Mouse (Mus musculus) liver, postnatal 0 days (tissue): ENCODE results near the gene Insr.

Experiments
- CTCF ChIP-seq: sonication (generic); IDR thresholded peaks from 2 replicates; pipeline ENCODE4 v1.5.1; 2016; ENCODE audit warnings: antibody characterized with exemption, low read depth
- EP300 ChIP-seq: IDR thresholded peaks from 2 replicates; pipeline ENCODE4 v1.6.1; 2016; ENCODE audit warnings: antibody characterized with exemption, low read depth, mild to moderate bottlenecking

GRCm38 (mm10) chr8:3309636-3310035 lies 30.2 kb upstream of the Insr start:
- no peak for TF ChIP-seq CTCF
- TF ChIP-seq EP300 = no peak
